Comparison of ENCODE assay signal across 1 mouse cellular context in genomic region chr2:37479559-37479958, GRCm38 (mm10).
TF ChIP-seq lines count a peak whose summit lies in the region.

No protein-coding gene starts in this region.

TF ChIP-seq in MEL, 35 proteins besides CTCF, POLR2A, EP300 and RAD21:
- TF ChIP-seq HCFC1 (IDR thresholded peaks at IDR 0.05; ENCODE audit: low read depth, low read length) (no peak), ZNF384 (IDR thresholded peaks at IDR 0.05; ENCODE audit: low read depth, low read length) (peak; percentile 85), MYC (IDR thresholded peaks at IDR 0.05; ENCODE audit: low read depth, low read length) (no peak), MAFK (IDR thresholded peaks at IDR 0.05; ENCODE audit: borderline replicate concordance, low read depth, low read length) (no peak), SIN3A (IDR thresholded peaks at IDR 0.05; ENCODE audit: low read length) (no peak), ZC3H11A (IDR thresholded peaks at IDR 0.05; ENCODE audit: low read depth, low read length) (no peak), NRF1 (IDR thresholded peaks at IDR 0.05; ENCODE audit: insufficient read depth, low read depth, low read length, poor library complexity, severe bottlenecking) (no peak), MXI1 (IDR thresholded peaks at IDR 0.05; ENCODE audit: low read depth, low read length) (no peak), TBP (IDR thresholded peaks at IDR 0.05; ENCODE audit: low read depth, low read length) (no peak), ZMIZ1 (IDR thresholded peaks at IDR 0.05; ENCODE audit: low read depth, low read length) (no peak), CHD1 (IDR thresholded peaks at IDR 0.05; ENCODE audit: low read depth, low read length) (no peak), KAT2A (conservative IDR thresholded peaks at IDR 0.05; ENCODE audit: low read depth, low read length) (no peak), POLR2AphosphoS5 (IDR thresholded peaks at IDR 0.05; ENCODE audit: borderline replicate concordance, low read depth, low read length) (no peak), RCOR1 (IDR thresholded peaks at IDR 0.05; ENCODE audit: low read depth, low read length) (peak; percentile 94), CHD2 (IDR thresholded peaks at IDR 0.05; ENCODE audit: low read length) (no peak), USF2 (IDR thresholded peaks at IDR 0.05; ENCODE audit: borderline replicate concordance in 1 of 2, insufficient read depth in 1 of 2, low read depth in 1 of 2, low read length in 2 of 2) (no peak), USF1 (IDR thresholded peaks at IDR 0.05; ENCODE audit: low read depth, low read length) (no peak), TCF12 (IDR thresholded peaks at IDR 0.05; ENCODE audit: low read depth, low read length) (peak; percentile 62), GATA1 (IDR thresholded peaks at IDR 0.05; ENCODE audit: low read depth, low read length) (peak; percentile 79)
